Mouse (Mus musculus): ENCODE results near the gene Sparc.
A peak's percentile ranks its signal among the peaks of the same experiment; 100 is the strongest.

The Sparc gene

GRCm38 (mm10) chr11:55422978-55423377 is at the start of gene Sparc:
Gene Sparc, minus strand, starts transcription at chr11:55423183.
- no peak for DNase-seq

GRCm38 (mm10) chr11:55471467-55471866 is 48.5 kb upstream of the Sparc start:
- no peak for DNase-seq

DNA sequence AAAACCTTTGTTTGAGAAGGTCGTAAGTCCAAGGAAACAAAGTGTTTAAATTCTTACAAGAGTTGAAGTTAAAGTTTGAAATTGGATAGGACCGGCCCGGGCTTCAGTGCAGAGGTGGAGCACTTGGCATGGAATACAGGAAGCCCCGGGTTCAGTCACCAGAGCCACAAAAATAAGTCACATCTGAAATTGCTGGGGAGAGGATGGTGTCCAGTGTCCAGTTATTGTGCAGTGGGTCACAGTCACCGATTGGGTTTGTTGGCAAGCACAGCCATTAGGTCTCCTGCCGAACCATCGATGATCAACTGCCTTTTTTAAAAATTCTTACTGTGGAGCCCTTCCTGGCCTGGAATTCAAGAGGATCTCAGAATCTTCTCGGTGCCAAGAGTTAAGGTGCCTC is 47.8 kb upstream of the Sparc start:
- no peak for DNase-seq

DNA sequence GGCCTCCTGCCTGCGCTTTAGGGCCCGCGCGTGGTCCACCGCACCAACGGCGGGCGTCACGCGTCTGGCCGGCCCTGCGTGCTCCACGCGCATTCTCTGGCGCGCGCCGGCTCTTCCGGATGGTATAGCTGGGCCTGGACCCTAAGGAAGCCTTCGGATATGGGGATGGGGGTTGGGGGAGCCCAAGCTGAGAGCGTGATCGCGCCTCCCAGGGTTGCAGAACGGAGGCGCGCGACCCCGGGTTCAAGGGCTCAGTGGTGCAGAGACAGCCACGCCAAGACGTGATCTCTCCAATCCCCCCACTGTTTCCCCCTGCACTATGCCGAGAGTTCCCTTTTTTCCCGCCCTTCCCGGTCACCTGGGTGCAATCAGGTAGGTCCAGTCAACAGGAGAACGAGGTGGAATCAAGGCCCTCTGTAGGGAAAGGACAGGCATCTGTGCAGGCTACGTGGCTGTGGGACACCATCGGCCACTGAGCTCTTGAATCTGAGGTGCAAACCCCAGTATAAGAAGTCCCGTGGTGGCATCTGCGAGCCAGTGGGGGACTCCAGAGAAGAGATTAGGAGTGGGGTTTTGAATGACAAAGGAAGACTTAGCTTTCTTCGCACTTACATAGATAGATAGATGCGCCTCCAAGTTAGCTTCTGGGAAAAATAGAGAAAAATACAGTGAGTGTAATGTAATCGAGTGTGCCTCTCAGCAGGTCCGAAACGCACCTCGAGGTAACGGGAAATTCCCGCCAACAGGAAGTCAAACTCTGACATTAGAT is 47.1 kb upstream of the Sparc start:
- peak in 1 of 2 experiments; percentile 34 for DNase-seq

DNA sequence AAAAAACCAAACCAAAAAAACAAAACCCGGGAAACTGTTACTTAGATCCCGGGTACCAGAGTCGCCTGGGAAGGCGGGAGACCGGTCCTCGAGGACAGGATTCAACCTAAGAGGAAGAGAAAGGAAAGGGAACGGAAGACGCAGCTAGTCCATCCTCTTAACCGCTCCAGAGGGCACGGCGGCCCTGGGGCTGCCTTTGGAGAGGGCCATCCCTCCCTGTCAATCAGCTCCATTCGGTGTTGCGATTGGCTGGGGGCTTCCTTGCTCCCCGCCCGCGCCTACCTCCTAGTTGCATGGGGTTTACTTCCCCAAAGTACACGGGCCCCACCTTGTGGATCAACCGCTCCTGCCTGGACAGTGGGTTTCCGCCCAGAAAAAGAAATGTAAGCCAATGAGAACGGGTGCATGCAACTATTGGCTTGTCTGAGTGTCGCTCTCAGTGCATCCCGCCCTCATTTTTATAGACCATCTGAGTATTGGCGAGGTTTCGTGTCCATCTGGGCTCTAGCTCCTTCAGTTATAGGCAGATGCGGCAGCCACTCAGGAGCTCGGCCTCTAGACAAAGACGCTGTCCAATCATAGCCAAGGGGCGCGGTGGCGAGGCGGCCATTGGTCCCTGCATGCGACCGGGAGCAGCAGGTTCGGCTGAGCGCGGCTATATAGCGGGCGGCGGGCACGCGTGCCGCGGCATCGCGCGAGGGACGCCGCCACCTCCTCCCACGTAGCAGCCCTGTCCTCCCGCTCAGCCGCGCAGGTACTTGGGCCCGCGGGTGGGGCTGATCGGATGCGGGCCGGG is 46.3 kb upstream of the Sparc start, which contains the start of gene G3bp1:
Gene G3bp1 (plus strand): TSS at position 638 of the 796 bp plus-strand sequence.
- peak; percentile 99 to 100 for DNase-seq

- peak in 1 of 2 experiments; percentile 44 for DNase-seq
Measured at GRCm38 (mm10) chr11:55468611-55469047, 45.6 kb upstream of the Sparc start.

GRCm38 (mm10) chr11:55468012-55468411 is 45.0 kb upstream of the Sparc start:
- DNase-seq = peak in 1 of 2 experiments; percentile 11

DNA sequence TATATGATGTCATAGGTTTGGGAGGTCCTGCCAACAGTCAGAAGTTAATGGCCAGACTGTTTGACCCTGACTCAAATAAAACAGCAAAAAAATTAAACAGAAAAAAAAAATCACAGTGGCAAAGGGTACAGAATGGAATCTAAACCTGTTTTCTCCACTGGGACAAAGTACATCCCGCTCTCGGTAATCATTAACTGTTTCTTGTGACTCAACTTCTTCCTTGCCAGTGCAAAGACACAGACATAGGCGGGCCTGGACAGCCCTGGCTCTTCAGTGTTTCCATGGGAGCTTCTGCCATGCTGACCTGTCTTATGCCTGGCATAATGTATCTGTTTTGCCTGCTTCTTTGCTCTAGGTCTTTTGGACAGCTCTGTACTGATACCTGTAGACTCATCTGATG is 42.2 kb upstream of the Sparc start:
- no peak for DNase-seq

DNA sequence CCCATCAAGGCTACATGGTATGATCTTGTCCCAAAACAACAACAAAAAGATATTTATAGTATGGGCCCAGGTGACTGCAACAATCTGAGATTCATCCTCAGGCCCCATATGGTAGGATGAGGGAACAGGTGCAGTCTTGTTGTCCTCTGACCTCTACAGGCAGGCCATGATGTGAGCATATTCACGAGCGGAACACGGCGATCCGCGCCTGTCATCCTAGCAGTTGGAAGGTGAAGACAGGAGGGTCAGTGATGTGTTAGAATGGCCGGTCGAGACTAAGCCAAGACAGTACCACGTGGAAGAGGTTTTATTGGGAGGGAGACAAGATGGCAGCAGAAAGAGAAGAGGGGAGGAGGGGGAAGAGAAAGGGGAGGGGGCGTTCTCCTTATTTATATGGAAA is 41.7 kb upstream of the Sparc start:
- DNase-seq = no peak

- DNase-seq = no peak
Measured at GRCm38 (mm10) chr11:55462149-55462548, 39.2 kb upstream of the Sparc start.

GRCm38 (mm10) chr11:55461019-55461645 is 38.1 kb upstream of the Sparc start, which contains the start of gene Atox1:
Gene Atox1, minus strand, starts transcription at chr11:55461239.
- peak; percentile 87 to 93 for DNase-seq

- no peak for DNase-seq
Measured at GRCm38 (mm10) chr11:55460559-55461018, 37.6 kb upstream of the Sparc start.

- DNase-seq = no peak
Measured at GRCm38 (mm10) chr11:55459850-55460558, 37.0 kb upstream of the Sparc start.

DNA sequence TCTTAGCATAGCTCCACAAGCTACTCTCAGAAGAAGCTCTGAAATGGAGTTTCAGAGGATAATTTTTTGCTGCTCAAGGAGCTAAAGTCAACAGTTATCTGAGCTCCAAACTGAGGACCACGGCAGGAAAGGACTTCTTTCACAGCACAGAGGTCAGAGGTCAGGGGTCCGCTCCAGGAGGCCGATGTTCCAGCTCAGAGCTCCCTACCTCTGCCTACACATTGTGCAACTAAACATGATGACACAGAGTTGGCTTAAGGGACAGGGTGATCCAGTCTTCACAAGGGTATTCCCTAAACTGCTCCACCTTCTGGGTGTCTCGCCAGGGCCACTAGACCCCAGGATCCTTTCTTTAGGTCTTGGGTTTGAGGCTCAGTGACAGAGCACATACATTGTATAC is 35.5 kb upstream of the Sparc start:
- no peak for DNase-seq

GRCm38 (mm10) chr11:55455166-55455565 is 32.2 kb upstream of the Sparc start:
- DNase-seq = no peak

DNA sequence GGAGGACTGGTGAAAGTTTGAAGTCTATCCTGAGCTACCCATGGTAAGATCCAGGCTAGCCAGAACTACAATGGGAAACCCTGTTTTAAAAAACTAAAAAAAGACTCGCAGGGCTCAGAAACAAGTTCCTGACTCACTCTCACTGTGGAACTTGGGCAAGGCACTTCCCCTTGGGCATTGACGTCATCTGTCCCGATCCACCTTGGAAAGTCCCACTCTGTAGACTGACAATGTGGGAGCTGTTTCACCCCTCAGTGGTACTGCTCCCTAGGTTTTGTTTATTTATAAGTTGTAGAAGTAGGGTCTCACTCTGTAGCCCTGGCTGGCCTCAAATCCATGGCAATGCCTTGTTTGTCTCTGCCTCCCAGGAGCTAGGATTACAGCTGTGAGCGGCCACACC is 30.7 kb upstream of the Sparc start:
- no peak for DNase-seq

DNA sequence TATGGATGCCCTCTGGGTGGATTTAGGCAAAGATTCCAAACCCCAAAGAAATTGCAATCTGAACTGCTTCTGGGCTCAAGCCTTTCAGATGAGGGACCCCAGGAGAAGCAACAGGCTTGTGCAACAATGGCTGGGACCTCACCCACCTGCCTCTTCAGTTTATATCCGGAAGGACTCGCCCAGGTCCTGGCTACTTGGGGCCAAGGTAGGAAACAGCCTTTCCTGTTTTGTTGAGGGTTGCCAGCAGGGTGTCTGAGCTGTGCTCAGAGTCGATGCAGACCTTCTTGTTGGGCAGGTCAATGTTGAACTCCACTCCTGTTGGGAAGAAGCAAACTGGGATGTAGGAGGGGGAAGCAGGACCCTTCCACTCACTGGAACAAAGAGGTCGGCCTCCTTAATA is 27.3 kb upstream of the Sparc start:
- no peak for DNase-seq

DNA sequence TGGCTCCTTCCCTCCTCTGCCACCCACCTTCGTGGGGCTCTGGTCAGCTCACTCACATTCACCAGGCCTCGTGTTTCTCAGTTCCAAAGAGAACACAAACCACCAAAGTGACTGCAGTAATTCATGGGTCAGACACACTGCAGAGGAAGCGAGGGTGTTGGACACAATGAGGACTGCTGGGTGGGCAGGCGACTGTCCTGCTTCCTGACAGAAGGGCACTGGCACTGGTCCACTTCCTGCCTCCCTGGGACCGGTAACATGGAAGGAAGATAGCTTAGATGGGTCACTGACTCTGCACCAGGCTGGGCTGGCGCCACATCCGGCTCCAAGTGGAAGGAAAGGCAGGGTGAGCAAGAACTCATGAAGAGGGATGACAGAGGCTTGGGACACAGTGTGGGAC is 26.5 kb upstream of the Sparc start:
- DNase-seq = no peak

GRCm38 (mm10) chr11:55446579-55446978 is 23.6 kb upstream of the Sparc start:
- peak; percentile 84 to 94 for DNase-seq

- DNase-seq = peak in 1 of 2 experiments; percentile 52
Measured at GRCm38 (mm10) chr11:55444772-55445171, 21.8 kb upstream of the Sparc start.

DNA sequence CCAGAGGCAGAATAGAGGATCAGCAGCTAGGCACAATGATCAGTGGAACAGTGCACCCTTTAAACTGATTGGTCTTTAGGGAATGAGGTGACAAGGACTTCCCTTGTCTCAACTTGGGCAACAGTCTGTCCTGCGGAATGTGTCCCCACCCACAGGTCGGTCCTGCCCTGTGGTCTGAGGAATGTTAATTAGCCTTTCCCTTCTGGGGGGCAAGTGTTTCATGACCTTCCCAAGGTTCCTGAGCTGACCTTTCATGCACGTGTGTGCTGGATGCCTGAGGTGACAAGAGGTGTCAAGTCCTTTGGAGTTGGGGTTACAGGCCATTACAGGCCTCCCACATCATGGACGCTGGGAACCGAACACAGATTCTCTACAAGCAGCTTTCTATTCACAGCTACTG is 16.7 kb upstream of the Sparc start:
- no peak for DNase-seq

GRCm38 (mm10) chr11:55438031-55438430 is 15.0 kb upstream of the Sparc start:
- peak; percentile 54 to 55 for DNase-seq

DNA sequence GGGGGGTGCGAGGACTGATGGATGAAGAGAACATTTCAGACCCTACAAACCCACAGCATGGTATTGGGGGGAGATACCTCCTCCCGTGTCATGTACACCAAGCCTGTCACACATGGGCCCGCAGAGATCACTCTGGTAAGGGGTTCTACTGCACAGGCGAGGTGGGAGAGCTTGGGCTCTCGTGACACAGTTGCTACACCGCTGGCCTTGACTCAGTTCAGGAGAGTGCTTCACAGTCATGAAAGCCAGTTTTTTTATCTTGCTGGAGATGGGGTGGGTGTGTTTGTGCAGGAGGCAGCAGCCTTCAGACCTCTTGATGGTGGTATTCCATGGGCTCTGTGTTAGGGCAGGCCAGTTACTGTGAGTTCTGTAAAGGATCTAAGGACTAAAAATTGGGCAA is 13.1 kb upstream of the Sparc start:
- no peak for DNase-seq
